Mouse (Mus musculus) hindbrain, embryonic 11.5 days (tissue): ENCODE data around the gene Adh7. TPM values are rescaled to one million over a fixed set of nuclear protein-coding genes. Genes with fewer than 3 reads are reported as not detected.

ENCODE experiments used
- ATAC-seq: fragments of 200-750 bp; cut with Nextera tagmentation; 2 replicates; pipeline ENCODE4 v1.8.0; 2017; ENCODE audit warnings: mild to moderate bottlenecking, moderate TSS enrichment, moderate library complexity; ENCODE audit not compliant: low FRiP score
- DNase-seq: peaks from one replicate; pipeline ENCODE4 v3.0.0-alpha.2; 2015; ENCODE audit warnings: low spot score
- H3K27ac ChIP-seq: fragments of 300-500 bp; sonication (generic); 2 replicates; pipeline ENCODE4 v1.5.1; 2014; ENCODE audit warnings: mild to moderate bottlenecking, low read depth, low read length
- H3K27me3 ChIP-seq: fragments of 300-500 bp; sonication (generic); 2 replicates; pipeline ENCODE4 v1.6.1; 2014; ENCODE audit warnings: mild to moderate bottlenecking, low read length, moderate library complexity, mixed read lengths; ENCODE audit not compliant: control insufficient read depth, insufficient read depth
- H3K36me3 ChIP-seq: fragments of 300-500 bp; sonication (generic); 2 replicates; pipeline ENCODE4 v1.6.1; 2014; ENCODE audit warnings: mild to moderate bottlenecking, low read length, moderate library complexity, mixed read lengths; ENCODE audit not compliant: control insufficient read depth, insufficient read depth
- H3K4me1 ChIP-seq: fragments of 300-500 bp; sonication (generic); replicated peaks from 2 replicates; pipeline ENCODE4 v1.6.1; 2014; ENCODE audit warnings: low read length, mixed read lengths; ENCODE audit not compliant: control insufficient read depth, insufficient read depth
- H3K4me2 ChIP-seq: fragments of 300-500 bp; sonication (generic); replicated peaks from 2 replicates; pipeline ENCODE4 v1.6.1; 2014; ENCODE audit warnings: mild to moderate bottlenecking, low read depth, low read length
- H3K4me3 ChIP-seq: fragments of 300-500 bp; sonication (generic); 2 replicates; pipeline ENCODE4 v1.5.1; 2014; ENCODE audit warnings: low read depth, low read length
- H3K9ac ChIP-seq: fragments of 300-500 bp; sonication (generic); 2 replicates; pipeline ENCODE4 v1.6.1; 2014; ENCODE audit warnings: low read depth, low read length
- H3K9me3 ChIP-seq: fragments of 300-500 bp; sonication (generic); 2 replicates; pipeline ENCODE4 v1.6.1; 2016; ENCODE audit warnings: low read length; ENCODE audit not compliant: control insufficient read depth
- WGBS: fragments of 180-500 bp; shearing (Covaris S2); extraction: QIAGEN DNeasy Blood & Tissue Kit; methylation state at CpG from one replicate; pipeline ENCODE4 v1.1.7; 2014; 5-methylcytosine and 5-hydroxymethylcytosine counted together
- polyA plus RNA-seq: library from polyadenylated mRNA; unstranded; fragments of >200 nt; fragmentation: Nextera tagmentation; extraction: Ambion mirVana; gene quantifications from 2 replicates; pipeline ENCODE4 v1.2.1, GENCODE M21; 2014

Gene Adh7
- polyA plus RNA-seq, 1 experiment from 2014 or later, result 0.08 TPM

DNA sequence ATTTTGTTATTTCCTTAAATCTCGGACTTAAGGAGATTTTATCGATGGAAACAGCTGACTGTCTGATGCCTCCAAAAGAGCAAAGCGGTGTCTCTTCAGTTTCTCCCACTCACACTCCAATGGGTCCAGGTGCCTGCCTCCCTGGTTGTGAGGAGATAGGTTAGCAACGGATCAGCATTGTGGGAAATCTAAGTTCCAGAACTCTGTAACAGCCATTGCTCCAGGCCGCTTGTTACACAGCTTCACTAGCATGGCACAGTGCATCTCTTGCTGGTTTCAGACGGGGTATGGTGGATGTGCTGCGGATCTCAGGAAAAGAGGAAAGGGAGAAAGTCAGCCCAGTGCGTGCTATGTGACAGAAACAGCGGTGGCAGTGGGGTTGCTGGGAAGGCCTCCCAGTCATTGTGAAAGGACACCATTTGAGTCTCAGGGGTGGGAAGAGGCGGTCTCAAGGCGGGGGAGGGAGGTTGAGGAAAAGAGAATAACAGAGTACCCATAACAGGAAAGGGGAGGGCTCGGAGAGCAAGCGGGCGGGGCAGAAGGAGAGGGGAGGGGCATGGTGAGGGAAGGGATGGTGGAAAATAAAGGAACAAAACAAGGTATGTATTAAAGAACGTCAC is 23.8 kb upstream of the Adh7 start, which contains the start of gene 4930579F01Rik:
Gene 4930579F01Rik, minus strand, starts transcription at position 143 of the 620 bp plus-strand sequence.
- no peak within 1 kb of the TSS for H3K4me2 ChIP-seq
- H3K27ac ChIP-seq, result no peak within 1 kb of the TSS
- no peak within 1 kb of the TSS for H3K9ac ChIP-seq
- H3K9me3 ChIP-seq, result no peaks in the 10 kb centered on the region
- 72% methylated on average over 15 of the region's 15 CpGs for WGBS
- no peaks in the 10 kb centered on the region for H3K36me3 ChIP-seq
- ATAC-seq (no peak), DNase-seq (no peak)
- H3K4me1 ChIP-seq, result no peaks in the 10 kb centered on the region
- no peaks in the 10 kb centered on the region for H3K27me3 ChIP-seq
- no peak within 1 kb of the TSS for H3K4me3 ChIP-seq

DNA sequence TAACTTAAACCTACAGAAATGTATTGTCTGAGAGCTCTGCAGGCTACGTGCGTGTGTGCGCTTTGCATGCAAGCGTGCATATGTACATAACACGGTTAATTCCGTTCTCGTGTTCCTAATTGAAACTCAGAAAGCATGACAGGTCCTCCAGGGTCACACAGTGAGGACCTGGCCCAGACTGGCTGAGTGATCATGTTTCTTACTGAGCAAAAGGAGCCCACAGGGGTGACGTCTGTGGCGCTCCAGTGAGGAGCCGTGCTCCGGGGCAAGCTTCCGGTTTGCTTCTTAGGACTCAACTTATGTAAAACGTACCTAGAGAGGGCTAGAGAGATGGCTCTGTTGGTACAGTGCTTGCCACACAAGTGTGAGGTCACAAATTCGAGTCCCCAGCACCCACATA is 20.5 kb upstream of the Adh7 start:
- Histone ChIP-seq H3K36me3 (no peaks in the 10 kb centered on the region), H3K4me1 (no peaks in the 10 kb centered on the region), H3K4me3 (no peak overlapping the region), H3K4me2 (no peak overlapping the region), H3K27ac (no peak overlapping the region), H3K9ac (no peak overlapping the region), H3K27me3 (no peaks in the 10 kb centered on the region), H3K9me3 (no peaks in the 10 kb centered on the region)
- DNase-seq (no peak), ATAC-seq (no peak)
- WGBS, result 86% methylated on average over 14 of the region's 14 CpGs

DNA sequence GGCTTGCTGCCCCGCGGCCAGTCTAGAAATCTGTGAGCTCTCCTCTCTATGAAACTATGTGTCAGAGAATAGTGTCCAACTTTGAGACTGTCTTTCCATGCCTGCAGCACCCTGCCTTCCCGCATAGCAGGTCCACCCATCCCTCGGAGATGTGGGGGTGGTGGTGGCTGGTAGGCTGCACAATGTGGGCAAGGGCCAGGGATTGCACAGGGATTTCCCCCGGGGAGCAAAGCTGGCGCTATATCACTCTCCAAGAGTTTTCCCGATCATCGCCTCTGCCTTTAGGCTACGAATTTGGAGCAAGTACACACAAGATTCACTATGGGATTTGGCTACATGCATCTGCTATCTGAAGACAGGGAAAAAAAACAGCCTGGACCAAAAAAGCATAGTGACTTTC is 20.0 kb upstream of the Adh7 start:
- Histone ChIP-seq H3K4me2 (no peak overlapping the region), H3K36me3 (no peaks in the 10 kb centered on the region), H3K9ac (no peak overlapping the region), H3K4me3 (no peak overlapping the region), H3K27ac (no peak overlapping the region), H3K27me3 (no peaks in the 10 kb centered on the region), H3K4me1 (no peaks in the 10 kb centered on the region), H3K9me3 (no peaks in the 10 kb centered on the region)
- 71% methylated on average over 9 of the region's 9 CpGs for WGBS
- ATAC-seq (no peak; the same call in 1 of the 2 replicates), DNase-seq (no peak)

DNA sequence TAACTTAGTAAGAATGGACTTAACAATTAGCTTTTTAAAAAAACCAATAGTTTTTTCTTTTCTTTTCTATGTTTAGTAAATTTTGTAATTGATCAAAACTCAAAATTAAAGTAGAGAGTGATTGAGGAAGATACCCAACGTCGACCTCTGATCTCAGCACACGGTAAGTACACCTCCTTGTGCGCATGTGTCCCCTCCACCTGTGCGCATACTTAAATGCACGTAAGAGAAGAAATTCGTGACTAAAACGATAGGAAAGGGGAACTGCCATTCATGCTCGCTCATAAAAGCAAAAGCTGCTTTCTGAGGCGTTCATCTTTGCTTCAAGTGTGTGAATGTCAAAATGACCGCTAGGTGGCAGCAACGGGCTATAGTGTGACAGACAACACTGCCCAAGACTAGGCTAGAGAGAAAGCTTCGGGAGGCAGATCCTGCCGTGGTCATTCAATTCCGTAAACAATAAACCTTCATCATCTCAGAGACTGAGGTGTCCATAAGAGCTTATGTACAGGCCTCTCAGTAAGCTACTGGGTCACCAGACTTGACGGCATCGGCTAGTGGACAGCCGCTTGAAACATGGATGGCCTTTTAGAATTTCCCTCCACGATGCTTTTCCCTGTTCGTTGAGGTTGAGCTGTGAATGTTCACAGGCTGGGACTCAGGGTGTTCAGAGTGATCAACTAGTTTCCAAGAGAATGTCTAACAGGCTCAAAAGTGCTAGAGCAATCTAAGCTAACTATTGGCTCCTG is 19.4 kb upstream of the Adh7 start:
- DNase-seq (peak; percentile 97), ATAC-seq (peak; percentile 93)
- H3K9ac ChIP-seq, result peak overlapping the region; percentile 4; the same call in 1 of the 2 replicates
- H3K27ac ChIP-seq, result no peak overlapping the region
- H3K9me3 ChIP-seq, result no peaks in the 10 kb centered on the region
- no peak overlapping the region; the same call in 1 of the 2 replicates for H3K4me2 ChIP-seq
- H3K27me3 ChIP-seq, result no peaks in the 10 kb centered on the region
- WGBS, result 32% methylated on average over 20 of the region's 20 CpGs
- H3K4me1 ChIP-seq, result no peaks in the 10 kb centered on the region
- H3K36me3 ChIP-seq, result no peaks in the 10 kb centered on the region
- H3K4me3 ChIP-seq, result no peak overlapping the region

DNA sequence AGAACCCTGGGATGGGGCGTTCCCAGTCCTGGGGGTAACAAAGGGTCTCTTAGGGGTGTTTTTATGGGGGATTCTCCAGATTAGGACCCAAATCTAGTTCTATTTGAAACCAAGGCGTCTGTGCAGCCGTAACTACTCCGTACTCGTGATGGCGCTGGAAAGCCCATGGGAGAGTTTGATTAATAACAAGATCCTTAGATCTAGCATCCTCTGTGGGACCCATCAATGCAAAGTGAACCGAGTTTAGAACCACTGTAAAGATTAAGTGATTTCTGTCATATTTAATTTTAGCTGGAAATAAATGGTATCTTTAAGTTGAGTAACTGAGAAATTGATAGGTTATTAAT is 18.9 kb upstream of the Adh7 start:
- peak; percentile 10; the same call in 1 of the 2 replicates for ATAC-seq
- Histone ChIP-seq H3K4me1 (no peaks in the 10 kb centered on the region), H3K9ac (no peak overlapping the region), H3K27me3 (no peaks in the 10 kb centered on the region), H3K9me3 (no peaks in the 10 kb centered on the region), H3K4me2 (no peak overlapping the region), H3K4me3 (no peak overlapping the region), H3K36me3 (no peaks in the 10 kb centered on the region), H3K27ac (no peak overlapping the region)
- no peak for DNase-seq
- 85% methylated on average over 7 of the region's 7 CpGs for WGBS

DNA sequence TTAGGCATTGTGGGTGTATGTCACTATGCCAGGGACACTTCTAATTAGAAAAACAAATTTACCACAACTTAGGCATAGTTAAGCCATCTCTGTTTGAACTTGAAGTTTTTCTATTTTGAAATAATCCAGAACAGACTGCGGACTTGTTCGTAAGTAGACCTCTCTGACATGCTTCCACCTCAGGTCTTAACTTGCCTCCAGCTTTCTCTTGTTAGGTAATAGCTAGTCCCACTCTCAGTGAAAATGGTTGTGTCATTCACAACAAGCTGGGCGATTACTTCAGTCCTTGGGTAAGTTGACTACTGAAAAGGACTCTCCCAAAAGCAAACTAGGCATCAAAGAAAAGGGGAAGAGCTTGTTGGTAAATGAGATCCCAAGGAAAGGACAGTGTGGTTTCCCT is 8.7 kb upstream of the Adh7 start:
- Histone ChIP-seq H3K9me3 (no peaks in the 10 kb centered on the region), H3K4me3 (no peak overlapping the region), H3K36me3 (no peaks in the 10 kb centered on the region), H3K4me2 (no peak overlapping the region), H3K4me1 (no peaks in the 10 kb centered on the region), H3K9ac (no peak overlapping the region), H3K27ac (no peak overlapping the region), H3K27me3 (no peaks in the 10 kb centered on the region)
- WGBS, result 96% methylated on average over 3 of the region's 3 CpGs
- ATAC-seq (no peak), DNase-seq (no peak)

DNA sequence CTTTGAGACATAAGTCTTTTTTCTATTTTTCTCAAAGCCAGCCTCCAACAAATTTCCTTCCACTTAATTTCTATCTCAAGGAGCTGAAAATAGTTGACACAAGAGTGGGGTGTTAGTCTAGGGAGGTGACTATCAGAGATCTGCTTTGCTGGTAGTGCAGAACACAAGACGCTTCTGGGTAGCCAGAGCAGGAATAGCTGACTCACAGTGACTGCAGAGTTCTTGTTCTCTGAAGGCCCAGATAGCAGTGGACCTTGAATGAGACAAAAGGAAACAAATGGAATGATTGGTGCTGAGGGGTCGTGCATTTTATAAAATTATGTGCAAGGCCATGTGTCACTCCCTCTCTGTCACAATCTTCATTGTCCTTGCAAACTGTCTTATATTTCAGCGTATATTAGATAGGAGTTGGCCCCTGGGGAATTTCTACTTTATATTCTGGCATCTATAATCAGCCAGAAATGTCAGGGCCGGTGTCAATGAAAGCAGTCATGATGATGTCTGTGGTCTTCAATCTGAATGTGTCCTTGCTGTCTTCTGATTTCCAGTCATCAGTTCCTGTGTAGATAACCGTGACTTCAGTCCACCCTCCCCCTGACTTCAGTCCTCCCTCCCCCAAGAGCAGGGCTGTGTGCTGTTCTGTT is 7.0 kb upstream of the Adh7 start:
- DNase-seq (no peak), ATAC-seq (no peak)
- Histone ChIP-seq H3K36me3 (no peaks in the 10 kb centered on the region), H3K4me3 (no peak overlapping the region), H3K27ac (no peak overlapping the region), H3K9me3 (no peaks in the 10 kb centered on the region), H3K4me2 (no peak overlapping the region), H3K4me1 (no peaks in the 10 kb centered on the region), H3K9ac (no peak overlapping the region), H3K27me3 (no peaks in the 10 kb centered on the region)
- 86% methylated on average over 5 of the region's 5 CpGs for WGBS

DNA sequence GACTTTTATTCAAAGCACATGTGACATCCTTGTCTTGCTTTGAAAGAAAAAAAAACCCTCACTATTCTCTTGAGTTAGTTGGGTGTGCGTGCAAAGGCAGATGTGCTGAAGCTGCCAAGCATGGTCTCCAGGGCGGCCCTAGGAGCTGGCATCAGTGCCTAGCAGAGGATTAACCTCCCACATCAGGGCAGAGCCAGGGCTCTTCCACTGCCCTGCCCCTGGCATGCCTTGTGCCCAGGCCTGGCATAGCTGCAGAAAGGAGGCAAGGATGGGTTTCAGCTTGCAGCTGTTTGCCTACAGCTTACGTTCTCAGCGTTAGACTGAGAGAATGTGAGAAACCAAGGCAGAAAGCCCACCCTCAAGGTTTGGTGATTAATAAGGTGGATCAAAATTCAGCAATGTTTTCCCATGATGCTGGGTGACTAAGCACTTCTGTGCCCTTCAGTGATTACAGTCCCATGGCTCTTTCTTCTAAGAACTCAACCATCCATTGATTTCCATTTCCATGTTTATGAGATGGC is 5.1 kb upstream of the Adh7 start:
- Histone ChIP-seq H3K4me1 (no peaks in the 10 kb centered on the region), H3K4me3 (no peak overlapping the region), H3K27ac (no peak overlapping the region), H3K9ac (no peak overlapping the region), H3K27me3 (no peaks in the 10 kb centered on the region), H3K9me3 (no peaks in the 10 kb centered on the region), H3K4me2 (no peak overlapping the region), H3K36me3 (no peaks in the 10 kb centered on the region)
- ATAC-seq (no peak), DNase-seq (no peak)
- WGBS, result 94% methylated on average over 4 of the region's 4 CpGs
